Mouse (Mus musculus) right cerebral cortex, postnatal 10 days (tissue): ENCODE results near the gene Nanos2.

Experiments
- DNase-seq, 2 experiments: peaks; one replicate each; pipeline ENCODE4 v3.0.0; 2021; ENCODE audit warnings: low spot score in 2 of 2

Gene Nanos2

DNA sequence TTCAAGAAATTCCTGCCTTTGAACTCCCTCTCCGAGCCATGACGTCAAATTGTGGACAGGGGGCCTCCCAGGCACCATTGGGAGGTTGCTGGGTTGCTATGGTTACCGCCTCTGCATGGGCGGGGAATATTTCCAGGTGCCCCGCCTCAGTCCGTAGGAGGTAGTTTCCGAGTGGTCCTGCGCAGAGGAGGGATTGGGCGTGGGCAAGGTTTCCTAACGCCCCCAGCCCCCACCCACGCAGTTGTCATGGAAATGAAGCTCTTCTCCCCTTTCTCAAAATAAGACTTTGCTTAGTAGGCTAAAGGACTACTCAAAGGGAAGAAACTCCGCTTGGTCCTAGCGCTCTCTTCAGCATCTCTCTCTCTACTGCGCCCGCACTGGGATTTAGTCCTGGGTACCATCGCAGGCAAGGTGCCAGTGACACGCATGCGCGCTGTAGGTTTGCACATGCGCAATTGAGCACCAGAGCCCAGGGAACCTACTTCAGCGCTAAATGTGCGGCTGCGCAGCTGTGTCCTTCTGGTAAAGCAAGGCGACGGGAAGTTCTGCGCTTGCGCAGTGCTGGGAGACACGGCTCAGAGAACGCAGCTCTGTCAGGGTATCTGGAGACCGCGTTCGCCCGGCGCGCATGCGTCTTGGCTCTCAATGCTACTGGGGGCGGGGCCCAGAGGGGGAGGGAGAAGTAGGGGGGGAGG is 3.5 kb downstream of the Nanos2 start, which contains the start of gene Mypop:
TSS of gene Mypop (plus strand) at position 645 of the 695 bp plus-strand sequence.
- DNase-seq, result peak; percentile 100

DNA sequence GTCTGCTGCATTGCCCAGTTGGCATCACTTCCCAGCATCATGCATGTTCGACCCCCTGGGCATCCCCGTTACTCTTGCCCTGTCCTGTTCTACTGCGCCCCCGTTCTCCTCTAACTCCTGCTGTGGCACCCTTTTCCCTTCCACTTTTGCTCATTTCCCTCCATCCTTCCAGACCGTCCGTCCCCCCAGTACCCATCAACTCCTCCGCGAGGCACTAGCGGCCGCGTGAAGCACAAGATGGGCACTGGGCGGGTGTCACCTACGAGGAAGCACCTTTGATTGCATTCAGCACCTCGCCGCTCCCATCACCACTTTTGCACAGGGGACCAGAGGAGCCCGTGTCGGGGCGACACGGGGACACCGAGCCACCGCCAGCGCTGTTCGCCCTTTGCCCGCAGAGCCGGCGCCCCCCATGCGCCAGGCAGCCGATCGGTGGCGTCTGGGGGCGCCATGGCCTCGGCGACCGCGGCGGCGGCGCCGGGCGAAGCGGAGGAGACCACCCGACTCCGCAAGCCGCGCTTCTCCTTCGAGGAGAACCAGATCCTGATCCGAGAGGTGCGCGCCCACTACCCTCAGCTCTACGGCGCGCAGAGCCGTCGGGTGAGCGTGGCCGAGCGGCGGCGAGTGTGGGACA is 4.6 kb downstream of the Nanos2 start:
- DNase-seq, result peak; percentile 61 to 63

DNA sequence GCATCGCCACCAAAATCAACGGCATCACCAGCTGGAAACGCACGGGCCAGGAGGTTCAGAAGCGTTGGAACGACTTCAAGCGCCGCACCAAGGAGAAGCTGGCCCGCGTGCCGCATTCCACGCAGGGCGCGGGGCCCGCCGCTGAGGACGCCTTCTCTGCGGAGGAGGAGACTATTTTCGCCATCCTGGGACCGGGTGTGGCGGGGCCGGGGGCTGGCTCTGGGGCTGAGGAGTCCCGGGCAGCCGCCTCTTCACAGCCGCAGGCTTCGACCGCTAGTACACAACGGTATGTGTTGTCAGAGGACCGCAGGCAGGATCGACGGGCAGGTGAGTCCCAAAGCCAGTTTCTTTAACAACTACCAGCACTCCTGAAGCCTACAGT is 5.1 kb downstream of the Nanos2 start:
- peak; percentile 66 to 69 for DNase-seq

DNA sequence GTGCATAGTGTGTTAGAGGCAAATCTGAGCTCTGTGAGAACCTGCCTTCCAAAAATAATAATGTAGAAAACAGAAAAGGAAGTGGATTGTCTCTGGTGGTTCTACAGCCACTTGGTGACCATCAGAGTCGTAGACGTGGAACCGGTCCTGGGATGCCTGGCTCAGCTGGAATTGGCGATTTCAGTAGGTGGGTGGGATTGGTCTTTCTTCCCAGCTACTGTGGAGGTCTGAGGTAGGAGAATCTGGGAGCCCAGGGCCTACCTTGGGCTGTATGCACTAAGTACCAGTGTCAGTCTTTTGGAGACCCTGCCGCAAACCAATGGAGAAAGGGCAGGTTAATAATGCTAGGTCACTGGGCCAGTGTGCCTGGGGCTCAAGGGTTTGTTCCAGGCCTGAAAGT is 5.8 kb downstream of the Nanos2 start:
- no peak for DNase-seq

DNA sequence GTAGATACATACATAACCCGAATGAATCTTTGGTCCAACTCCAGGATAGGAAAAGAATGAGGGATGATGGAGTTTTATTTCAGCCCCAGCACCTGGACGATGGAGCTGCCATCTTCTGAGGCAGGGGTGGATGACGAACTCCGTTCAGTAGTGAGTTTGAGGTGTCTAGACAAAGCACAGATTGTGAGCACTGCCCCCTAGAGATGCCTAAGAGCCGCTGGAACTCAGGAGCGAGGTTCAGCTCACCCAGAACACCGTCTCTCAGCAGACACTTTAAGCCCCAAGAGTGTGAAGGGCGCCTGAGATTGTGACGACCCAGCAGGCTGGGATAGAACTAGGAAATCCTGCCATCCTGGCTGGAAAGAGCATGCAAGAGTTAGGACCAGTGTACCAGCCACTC is 11.6 kb downstream of the Nanos2 start:
- no peak for DNase-seq

DNA sequence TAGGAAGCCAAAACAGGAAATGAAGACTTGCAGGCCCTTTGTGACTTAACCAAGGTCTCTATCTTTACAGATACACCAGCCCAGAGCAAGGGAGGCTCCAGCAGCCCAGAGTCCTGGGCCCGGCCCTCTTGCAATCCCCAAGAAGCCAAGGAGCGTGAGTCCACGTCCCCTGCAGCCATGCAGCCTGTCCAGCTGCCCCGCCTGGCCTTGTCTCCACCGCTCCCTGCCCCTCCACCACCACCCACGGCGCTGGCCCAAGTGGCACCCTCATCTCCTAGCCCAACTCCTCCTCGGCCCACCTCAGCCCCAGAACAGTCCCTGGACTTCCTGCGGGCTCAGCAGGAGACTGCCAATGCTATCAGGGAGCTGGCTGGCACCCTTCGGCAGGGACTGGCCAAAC is 13.2 kb downstream of the Nanos2 start:
- no peak for DNase-seq

DNA sequence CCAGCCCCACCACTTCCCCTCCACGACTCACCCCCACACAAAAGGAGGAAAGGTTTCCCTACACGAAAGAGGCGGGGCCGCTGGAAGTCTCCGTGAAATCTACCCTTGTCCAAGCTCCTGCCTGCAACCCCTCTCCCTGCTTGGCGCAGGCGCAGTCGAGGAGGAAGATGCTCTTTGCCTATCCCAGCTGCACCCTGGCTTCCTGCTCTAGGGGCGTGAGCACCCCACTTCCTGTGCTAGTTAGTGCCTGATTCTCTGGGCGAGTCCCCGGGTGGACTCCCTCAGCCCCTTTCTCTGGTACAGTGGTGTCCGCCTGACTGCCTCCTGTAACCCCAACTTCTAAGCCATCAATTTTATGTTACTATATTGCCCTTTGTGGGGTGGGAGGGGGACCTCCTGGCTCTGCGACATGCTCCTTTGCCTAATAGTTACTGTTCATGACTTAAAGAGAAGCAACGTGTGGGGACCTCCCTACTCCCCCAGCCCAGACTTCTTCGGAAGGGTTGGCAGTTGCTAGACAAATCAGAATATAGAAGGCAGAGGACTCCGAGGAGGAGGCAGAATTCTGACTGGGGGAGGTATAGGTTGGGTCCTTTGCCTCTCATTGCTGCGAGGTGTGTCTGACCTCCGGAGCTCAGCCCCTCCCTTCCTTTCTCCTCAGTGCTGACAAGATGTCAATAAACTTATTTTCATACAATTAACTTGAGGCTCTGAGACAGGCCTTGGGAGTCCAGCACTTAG is 14.0 kb downstream of the Nanos2 start:
- peak; percentile 63 to 66 for DNase-seq

DNA sequence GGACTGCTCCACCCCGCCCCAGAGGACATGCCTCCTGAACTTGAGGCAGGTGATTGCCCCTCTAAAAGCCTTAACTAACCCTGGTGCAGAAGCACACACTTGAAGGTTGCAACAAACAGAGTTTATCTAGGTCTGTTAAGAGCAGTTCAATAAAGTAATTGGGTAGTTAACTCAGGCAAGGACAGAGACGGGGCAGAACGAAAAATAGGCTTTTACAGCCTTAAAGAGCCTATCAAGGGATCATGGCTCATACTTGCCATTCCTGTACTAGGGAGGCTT is 14.5 kb downstream of the Nanos2 start:
- DNase-seq, result no peak

DNA sequence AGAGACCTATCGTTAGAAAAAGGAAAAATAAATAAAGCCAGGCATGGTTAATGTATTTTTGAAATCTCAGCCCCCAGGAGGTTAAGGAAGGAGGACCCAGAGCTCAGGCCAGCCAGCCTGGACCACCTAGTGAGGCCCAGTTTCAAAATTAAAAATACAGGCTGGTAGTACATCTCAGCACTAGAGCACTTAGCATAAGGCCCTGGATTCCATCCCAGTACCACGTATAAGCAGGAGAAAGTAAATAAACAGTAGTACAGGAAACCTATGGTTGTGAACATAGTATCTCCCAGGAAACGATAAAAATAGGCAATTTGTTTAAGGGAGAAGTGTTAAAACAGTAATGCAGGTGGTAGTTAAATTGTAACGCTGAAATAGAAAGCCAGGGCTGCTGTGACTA is 14.9 kb downstream of the Nanos2 start:
- no peak for DNase-seq

DNA sequence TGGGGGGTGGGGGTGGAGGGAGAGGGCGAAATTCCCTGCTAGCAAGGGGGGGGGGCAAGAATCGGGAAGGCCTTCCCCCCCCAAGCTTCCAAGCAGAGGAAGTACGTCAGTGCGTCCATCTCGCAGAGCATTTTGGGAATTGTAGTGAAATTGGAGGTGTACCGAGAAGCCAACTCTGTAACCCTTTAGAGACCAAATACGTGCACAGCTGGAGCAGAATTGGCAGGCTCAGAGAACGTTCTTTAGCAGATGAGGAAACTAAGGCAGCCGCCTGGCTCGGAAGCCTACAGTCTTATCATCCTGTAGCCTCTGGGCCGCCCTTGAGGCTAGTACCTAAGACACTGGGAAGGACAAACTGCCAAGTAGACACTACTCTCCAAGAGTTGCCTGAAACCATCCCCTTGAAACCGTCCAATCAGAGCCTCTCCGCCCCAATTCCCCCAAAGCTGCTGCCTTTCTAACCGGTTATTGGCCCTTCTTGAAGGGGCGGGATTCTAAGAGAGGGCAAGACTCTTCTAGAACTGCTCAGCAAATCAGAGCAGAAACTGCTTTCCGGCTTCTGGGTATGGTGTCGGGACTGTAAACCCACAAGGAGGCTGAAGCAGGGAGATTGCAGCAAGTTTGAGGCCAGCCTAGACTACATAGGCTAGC is 15.8 kb downstream of the Nanos2 start:
- DNase-seq, result peak; percentile 82 to 90

DNA sequence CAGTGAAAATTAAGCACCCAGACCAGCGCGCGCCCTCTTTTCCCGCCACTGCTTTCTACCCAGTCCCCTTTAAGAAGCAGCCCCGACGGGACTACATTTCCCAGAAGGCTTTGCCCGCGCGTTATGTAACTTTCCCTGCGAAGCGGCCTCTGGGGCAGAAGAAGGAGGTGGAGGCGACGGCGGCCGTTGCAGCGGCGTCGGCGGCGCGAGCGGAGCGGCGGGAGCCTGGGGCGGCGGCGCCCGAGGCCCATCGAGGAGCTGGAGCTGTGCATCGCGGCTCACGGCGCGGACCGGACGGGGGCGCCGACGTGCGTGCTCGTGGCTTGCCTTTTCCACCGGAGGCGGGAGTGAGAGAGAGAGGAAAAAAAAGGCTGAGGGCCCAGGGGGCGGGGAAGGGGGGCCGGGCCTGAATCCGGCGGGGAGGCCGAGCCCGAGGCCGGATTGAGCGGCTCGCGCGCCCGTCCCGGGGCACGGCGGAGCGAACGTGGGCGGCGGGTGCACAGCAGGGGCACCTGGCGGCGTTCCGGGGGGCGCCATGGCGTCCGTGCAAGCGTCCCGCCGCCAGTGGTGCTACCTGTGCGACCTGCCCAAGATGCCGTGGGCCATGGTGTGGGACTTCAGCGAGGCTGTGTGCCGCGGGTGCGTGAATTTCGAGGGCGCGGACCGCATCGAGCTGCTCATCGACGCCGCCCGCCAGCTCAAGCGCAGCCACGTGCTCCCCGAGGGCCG is 16.9 kb downstream of the Nanos2 start, which contains the start of gene Irf2bp1:
TSS of gene Irf2bp1 (plus strand) at position 143 of the 729 bp plus-strand sequence.
- DNase-seq, result peak; percentile 96

DNA sequence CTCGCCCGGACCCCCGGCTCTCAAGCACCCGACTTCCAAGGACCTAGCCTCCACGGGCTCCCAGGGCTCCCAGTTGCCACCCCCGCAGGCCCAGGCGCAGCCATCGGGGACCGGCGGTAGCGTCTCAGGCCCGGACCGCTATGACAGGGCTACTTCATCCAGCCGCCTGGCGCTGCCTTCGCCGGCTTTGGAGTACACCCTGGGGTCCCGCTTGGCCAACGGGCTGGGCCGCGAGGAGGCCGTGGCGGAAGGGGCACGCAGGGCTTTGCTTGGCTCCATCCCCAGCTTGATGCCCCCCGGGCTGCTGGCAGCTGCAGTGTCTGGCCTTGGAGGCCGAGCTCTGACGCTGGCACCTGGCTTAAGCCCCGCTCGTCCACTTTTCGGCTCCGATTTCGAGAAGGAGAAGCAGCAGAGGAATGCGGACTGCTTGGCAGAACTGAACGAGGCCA is 17.5 kb downstream of the Nanos2 start:
- DNase-seq, result no peak

DNA sequence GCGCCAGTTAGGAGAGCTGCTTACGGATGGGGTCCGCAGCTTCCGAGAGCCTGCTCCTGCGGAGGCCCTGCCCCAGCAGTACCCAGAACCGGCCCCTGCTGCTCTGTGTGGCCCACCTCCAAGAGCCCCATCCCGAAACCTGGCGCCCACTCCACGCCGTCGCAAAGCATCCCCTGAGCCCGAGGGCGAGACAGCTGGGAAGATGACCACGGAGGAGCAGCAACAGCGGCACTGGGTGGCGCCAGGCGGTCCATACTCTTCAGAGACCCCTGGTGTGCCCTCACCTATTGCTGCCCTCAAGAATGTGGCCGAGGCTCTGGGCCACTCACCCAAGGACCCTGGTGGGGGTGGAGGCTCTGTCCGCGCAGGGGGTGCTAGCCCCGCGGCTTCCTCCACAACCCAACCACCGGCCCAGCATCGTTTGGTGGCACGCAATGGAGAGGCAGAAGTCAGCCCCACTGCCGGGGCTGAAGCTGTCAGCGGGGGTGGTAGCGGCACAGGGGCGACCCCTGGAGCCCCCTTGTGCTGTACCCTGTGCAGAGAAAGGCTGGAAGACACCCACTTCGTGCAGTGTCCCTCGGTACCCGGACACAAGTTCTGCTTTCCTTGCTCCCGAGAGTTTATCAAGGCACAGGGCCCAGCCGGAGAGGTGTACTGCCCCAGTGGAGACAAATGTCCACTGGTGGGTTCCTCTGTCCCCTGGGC is 18.4 kb downstream of the Nanos2 start:
- no peak for DNase-seq

DNA sequence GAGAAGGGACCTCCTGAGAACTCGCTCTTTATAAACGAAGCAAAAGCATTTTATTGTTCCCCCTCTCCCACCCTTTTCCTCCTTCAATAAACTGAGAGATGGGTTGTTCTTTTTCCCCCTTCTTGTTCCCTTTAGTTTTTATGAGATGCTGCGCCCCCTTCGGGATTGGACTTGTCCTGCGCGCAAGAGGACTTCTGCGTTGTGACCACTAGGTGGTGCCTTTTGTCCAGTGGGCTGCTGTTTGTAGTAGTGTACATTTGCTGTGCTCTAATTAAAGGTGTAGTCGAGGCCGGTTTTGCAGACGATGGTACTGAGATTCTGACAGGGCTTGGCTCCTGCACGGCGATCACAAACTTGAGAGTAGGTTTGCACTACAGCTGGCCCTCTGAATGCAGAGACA is 19.3 kb downstream of the Nanos2 start:
- DNase-seq, result peak; percentile 86 to 87

DNA sequence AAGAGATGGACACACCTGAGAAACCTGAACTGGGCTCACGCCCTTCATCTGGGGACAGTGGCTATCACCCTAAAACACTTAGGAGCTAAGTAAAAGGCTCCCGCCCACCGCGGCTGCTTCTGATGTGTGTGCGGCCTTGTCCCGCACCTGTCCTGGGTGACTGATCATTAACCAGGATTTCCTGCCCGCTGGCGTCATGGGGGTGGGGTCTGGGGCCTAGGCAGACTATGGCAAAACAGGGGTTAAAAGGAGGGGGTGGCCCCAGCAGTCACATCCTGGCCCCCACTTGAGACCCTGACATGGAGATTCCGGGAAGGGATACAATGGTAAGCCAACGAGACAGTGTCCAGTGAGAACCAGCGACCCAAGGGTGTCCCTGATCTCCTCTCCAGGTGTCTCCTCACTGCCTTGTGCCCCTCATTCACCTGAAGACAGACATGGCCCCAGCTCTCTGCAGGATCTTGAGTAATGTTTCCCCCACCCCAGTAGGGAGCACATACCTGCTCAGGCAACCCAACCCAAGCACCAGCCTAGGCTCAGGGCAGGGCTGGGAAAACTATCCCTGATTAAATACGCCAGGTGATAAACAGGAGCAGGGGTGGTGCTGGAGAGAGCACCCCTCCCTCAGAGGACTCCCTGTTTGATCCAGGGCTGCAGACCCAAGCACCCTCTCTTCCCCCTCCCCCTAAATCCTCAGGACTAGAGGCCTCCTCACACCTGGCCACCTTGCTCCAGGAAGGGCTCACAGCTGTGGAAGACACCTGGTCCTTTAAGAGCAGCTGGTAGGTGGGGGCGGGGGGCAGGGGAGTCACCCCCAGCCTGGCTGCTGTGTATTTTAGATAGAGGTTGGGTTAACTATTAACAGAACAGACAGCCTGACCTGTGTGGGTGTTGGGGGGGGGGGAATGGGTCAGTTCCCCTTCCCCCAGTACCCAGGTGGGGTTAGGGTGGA is 20.1 kb downstream of the Nanos2 start:
- peak in 1 of 2 experiments; percentile 45 for DNase-seq

DNA sequence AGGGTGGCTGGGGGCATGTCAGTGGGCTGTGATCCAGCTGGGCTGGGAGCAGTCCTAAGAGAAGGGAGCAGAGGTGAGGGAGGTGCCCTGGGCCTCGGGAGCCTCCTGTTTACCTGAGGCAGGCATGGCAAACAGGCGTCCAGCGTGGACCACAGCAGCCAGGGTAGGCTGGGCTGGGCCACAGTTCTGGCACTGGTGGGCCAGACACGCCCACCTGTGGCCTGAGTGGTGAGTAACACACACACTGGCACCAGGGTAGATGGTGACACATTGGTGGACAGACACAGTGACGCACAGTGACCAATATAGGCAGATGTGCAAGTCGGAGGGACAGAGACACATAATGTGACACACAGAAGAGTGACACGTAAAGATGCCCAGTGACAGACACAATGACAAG is 23.4 kb downstream of the Nanos2 start:
- peak; percentile 25 to 34 for DNase-seq

DNA sequence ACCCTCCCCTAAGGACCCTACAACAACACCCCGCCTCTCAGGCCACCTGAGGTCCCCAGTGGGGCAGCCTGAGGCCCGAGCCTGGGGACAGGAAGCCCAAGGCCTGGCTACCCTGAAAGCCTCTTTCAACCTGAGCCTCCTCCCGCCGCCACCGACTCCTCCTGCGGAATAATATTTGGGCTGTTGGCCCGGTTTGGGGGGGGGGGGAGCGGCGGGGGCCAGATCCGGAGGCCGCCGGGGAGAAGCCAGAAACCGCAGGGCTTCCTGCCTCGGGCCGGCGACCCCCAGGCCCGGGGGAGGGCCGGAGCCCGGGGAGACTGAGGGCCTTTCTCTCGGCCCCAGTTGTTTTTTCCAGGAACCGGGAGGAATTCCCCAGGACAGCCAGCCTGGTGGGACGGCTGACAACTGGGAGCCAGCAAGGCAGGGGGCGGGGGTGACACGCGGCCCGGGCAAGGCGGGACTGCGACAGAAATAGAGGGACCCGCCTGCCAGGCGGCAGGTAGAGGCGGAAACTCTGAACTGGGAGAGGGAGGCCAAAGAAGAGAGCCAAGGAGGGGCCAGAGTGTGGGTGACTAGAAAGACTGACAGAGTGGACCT is 24.9 kb downstream of the Nanos2 start:
- no peak for DNase-seq

DNA sequence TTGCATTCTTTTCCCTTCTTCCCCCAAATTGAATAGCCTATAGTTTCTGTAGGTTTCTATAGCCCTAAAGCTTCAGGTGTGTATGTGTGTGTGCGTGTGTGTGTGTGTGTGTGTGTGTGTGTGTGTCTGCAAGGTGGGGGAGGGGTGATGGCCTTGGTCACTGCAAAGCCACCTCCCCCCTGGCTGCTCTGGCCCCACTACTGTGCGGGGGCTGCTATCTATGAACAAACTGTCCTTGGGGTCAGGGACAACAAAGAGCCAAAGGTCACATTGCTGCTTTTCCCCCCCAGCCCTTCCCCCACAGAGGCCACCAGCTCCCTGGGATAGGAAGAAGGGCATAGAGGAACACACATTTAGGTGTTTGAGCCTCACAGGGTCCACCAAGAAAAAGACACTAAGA is 25.7 kb downstream of the Nanos2 start:
- DNase-seq, result no peak

DNA sequence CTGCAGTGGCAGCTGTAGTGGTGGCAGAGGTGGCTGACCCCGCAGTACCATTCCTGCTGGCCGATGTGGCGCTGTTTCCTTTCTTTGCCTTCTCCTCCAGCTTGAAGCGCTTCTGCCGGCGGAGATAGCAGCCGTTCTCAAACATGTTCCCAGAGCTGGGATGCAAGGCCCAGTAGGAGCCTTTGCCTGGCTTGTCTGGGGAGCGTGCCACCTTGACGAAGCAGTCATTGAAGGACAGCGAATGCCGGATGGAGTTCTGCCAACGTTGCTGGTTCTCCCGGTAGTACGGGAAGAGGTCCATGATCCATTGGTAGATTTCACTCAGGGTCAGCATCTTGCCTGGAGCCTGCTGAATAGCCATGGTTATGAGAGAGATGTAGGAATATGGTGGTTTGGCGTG is 27.3 kb downstream of the Nanos2 start:
- DNase-seq, result no peak

DNA sequence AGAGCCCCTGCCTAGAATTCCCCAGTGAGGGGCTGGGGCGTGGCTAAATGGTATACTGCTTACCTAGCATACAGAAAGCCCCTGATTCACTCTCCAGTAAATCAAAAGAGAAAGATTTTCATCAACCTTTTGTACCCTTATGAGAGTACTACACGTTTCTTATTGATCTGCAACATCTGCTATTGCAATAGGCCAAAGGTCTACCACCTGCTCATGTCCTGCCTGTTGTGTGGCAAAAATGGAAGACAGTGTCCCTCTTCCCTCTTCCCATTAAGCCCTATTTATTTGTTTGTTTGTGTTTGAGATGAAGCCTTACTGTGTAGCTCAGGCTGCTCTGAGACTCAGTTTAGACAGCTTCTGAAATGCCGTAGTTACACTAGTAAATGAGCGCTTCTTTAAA is 28.8 kb downstream of the Nanos2 start:
- DNase-seq, result no peak
